Mouse (Mus musculus) heart, embryonic 16.5 days (tissue): ENCODE results near the gene Rpap1. TPM values are rescaled to one million over a fixed set of nuclear protein-coding genes. Genes with fewer than 3 reads are reported as not detected.

Source experiments
- ATAC-seq: fragments of 200-750 bp; cut with Nextera tagmentation; replicated peaks from 2 replicates; pipeline ENCODE4 v1.8.0; 2017; ENCODE audit warnings: moderate number of reproducible peaks; ENCODE audit not compliant: insufficient read depth, low FRiP score; ENCODE audit errors: extremely low read depth
- H3K27ac ChIP-seq: fragments of 300-500 bp; sonication (generic); 2 replicates; pipeline ENCODE4 v1.5.1; 2014; ENCODE audit warnings: mild to moderate bottlenecking, low read length, control low read depth, moderate library complexity
- H3K27me3 ChIP-seq: fragments of 300-500 bp; sonication (generic); 2 replicates; pipeline ENCODE4 v1.6.1; 2014; ENCODE audit warnings: low read length, mixed read lengths; ENCODE audit not compliant: control insufficient read depth, insufficient read depth
- H3K36me3 ChIP-seq: fragments of 300-500 bp; sonication (generic); 2 replicates; pipeline ENCODE4 v1.6.1; 2014; ENCODE audit not compliant: control insufficient read depth, insufficient read depth
- H3K4me1 ChIP-seq: fragments of 300-500 bp; sonication (generic); 2 replicates; pipeline ENCODE4 v1.6.1; 2014; ENCODE audit warnings: low read length, mixed read lengths; ENCODE audit not compliant: control insufficient read depth, insufficient read depth
- H3K4me2 ChIP-seq: fragments of 300-500 bp; sonication (generic); 2 replicates; pipeline ENCODE4 v1.6.1; 2014; ENCODE audit warnings: low read depth, mild to moderate bottlenecking, control low read depth, low read length
- H3K4me3 ChIP-seq: fragments of 300-500 bp; sonication (generic); 2 replicates; pipeline ENCODE4 v1.5.1; 2014; ENCODE audit warnings: mild to moderate bottlenecking, control low read depth, low read length
- H3K9ac ChIP-seq: fragments of 300-500 bp; sonication (generic); 2 replicates; pipeline ENCODE4 v1.6.1; 2014; ENCODE audit warnings: low read length, control low read depth
- H3K9me3 ChIP-seq: fragments of 300-500 bp; sonication (generic); replicated peaks from 2 replicates; pipeline ENCODE4 v1.6.1; 2016; ENCODE audit warnings: low read length; ENCODE audit not compliant: control insufficient read depth
- WGBS: fragments of 180-500 bp; shearing (Covaris S2); extraction: QIAGEN DNeasy Blood & Tissue Kit; methylation state at CpG from one replicate; pipeline ENCODE4 v1.1.7; 2014; 5-methylcytosine and 5-hydroxymethylcytosine counted together
- polyA plus RNA-seq: library from polyadenylated mRNA; unstranded; fragments of >200 nt; fragmentation: Nextera tagmentation; extraction: Ambion mirVana; gene quantifications from 2 replicates; pipeline ENCODE4 v1.2.1, GENCODE M21; 2015

The Rpap1 gene
- polyA plus RNA-seq, result 17.2 and 18.3 TPM in 2 replicates

GRCm38 (mm10) chr2:119787206-119787883 is at the start of gene Rpap1:
Rpap1 (minus strand) TSS chr2:119787537.
- H3K27me3 ChIP-seq, result no peaks in the 10 kb centered on the region
- peak within 1 kb of the TSS; percentile 71 for H3K4me2 ChIP-seq
- peaks cover 4% of the 10 kb centered on the region for H3K36me3 ChIP-seq
- peak within 1 kb of the TSS; percentile 85 for H3K27ac ChIP-seq
- peak within 1 kb of the TSS; percentile 84 for H3K4me3 ChIP-seq
- H3K4me1 ChIP-seq, result peaks cover 10% of the 10 kb centered on the region
- peak; percentile 95 for ATAC-seq
- H3K9ac ChIP-seq, result peak within 1 kb of the TSS; percentile 80
- WGBS, result under 1% methylated on average over 44 of the region's 44 CpGs
- H3K9me3 ChIP-seq, result no peaks in the 10 kb centered on the region; the same call in 1 of the 2 replicates

GRCm38 (mm10) chr2:119834231-119834630 is 46.9 kb upstream of the Rpap1 start:
- WGBS, result 86% methylated on average over 4 of the region's 4 CpGs
- no peak overlapping the region for H3K9ac ChIP-seq
- no peaks in the 10 kb centered on the region for H3K36me3 ChIP-seq
- ATAC-seq, result no peak
- H3K27me3 ChIP-seq, result no peaks in the 10 kb centered on the region
- H3K4me3 ChIP-seq, result no peak overlapping the region
- H3K27ac ChIP-seq, result no peak overlapping the region
- no peaks in the 10 kb centered on the region for H3K9me3 ChIP-seq
- no peak overlapping the region for H3K4me2 ChIP-seq
- no peaks in the 10 kb centered on the region for H3K4me1 ChIP-seq

DNA sequence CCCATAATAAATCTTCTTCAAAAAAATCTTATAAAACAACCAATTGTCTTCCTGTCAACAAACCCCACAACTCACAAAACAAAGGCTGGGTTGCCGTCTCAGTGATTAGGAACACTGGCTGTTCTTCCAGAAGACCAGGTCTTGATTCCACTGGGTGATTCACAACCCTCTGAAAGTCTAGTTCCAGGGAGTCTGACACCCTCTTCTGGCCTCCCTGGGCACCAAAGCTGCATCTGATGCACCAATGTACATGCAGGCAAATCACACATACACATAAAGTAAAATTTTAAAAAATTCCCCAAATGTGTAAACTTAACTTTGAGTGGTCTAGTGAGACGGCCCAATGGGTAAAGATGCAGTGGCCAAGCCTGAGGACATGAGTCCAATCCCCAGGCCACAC is 43.2 kb upstream of the Rpap1 start:
- 55% methylated on average over 2 of the region's 2 CpGs for WGBS
- Histone ChIP-seq H3K9ac (no peak overlapping the region), H3K4me1 (no peaks in the 10 kb centered on the region), H3K4me2 (no peak overlapping the region), H3K4me3 (no peak overlapping the region), H3K27me3 (no peaks in the 10 kb centered on the region), H3K36me3 (no peaks in the 10 kb centered on the region), H3K9me3 (no peaks in the 10 kb centered on the region), H3K27ac (no peak overlapping the region)
- no peak for ATAC-seq

GRCm38 (mm10) chr2:119821136-119821535 is 33.8 kb upstream of the Rpap1 start:
- H3K27ac ChIP-seq, result no peak overlapping the region
- no peak overlapping the region for H3K9ac ChIP-seq
- WGBS, result 86% methylated on average over 9 of the region's 9 CpGs
- no peaks in the 10 kb centered on the region for H3K9me3 ChIP-seq
- no peaks in the 10 kb centered on the region for H3K36me3 ChIP-seq
- H3K27me3 ChIP-seq, result no peaks in the 10 kb centered on the region
- H3K4me3 ChIP-seq, result no peak overlapping the region
- no peaks in the 10 kb centered on the region for H3K4me1 ChIP-seq
- H3K4me2 ChIP-seq, result no peak overlapping the region
- ATAC-seq, result no peak

GRCm38 (mm10) chr2:119818668-119819272 is 31.4 kb upstream of the Rpap1 start:
- no peaks in the 10 kb centered on the region for H3K36me3 ChIP-seq
- H3K4me3 ChIP-seq, result no peak overlapping the region
- no peak overlapping the region for H3K27ac ChIP-seq
- WGBS, result 42% methylated on average over 9 of the region's 9 CpGs
- H3K9me3 ChIP-seq, result no peaks in the 10 kb centered on the region
- peaks cover 5% of the 10 kb centered on the region; the same call in 1 of the 2 replicates for H3K4me1 ChIP-seq
- H3K27me3 ChIP-seq, result no peaks in the 10 kb centered on the region
- no peak overlapping the region for H3K9ac ChIP-seq
- no peak overlapping the region for H3K4me2 ChIP-seq
- no peak for ATAC-seq

GRCm38 (mm10) chr2:119817047-119817446 is 29.7 kb upstream of the Rpap1 start:
- H3K27ac ChIP-seq, result no peak overlapping the region
- ATAC-seq, result no peak
- no peak overlapping the region for H3K9ac ChIP-seq
- no peak overlapping the region for H3K4me3 ChIP-seq
- WGBS, result 84% methylated on average over 5 of the region's 5 CpGs
- no peaks in the 10 kb centered on the region for H3K27me3 ChIP-seq
- peaks cover 8% of the 10 kb centered on the region; the same call in 1 of the 2 replicates for H3K4me1 ChIP-seq
- H3K4me2 ChIP-seq, result no peak overlapping the region
- no peaks in the 10 kb centered on the region for H3K9me3 ChIP-seq
- no peaks in the 10 kb centered on the region for H3K36me3 ChIP-seq

DNA sequence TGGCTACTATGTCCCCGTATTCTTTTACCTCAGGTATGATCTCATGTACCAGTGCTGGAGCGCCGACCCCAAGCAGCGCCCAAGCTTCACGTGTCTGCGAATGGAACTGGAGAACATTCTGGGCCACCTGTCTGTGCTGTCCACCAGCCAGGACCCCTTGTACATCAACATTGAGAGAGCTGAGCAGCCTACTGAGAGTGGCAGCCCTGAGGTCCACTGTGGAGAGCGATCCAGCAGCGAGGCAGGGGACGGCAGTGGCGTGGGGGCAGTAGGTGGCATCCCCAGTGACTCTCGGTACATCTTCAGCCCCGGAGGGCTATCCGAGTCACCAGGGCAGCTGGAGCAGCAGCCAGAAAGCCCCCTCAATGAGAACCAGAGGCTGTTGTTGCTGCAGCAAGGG is 29.3 kb upstream of the Rpap1 start:
- WGBS, result 94% methylated on average over 13 of the region's 13 CpGs
- H3K36me3 ChIP-seq, result no peaks in the 10 kb centered on the region
- H3K4me2 ChIP-seq, result no peak overlapping the region
- no peak overlapping the region for H3K4me3 ChIP-seq
- no peak overlapping the region for H3K9ac ChIP-seq
- H3K27me3 ChIP-seq, result no peaks in the 10 kb centered on the region
- H3K4me1 ChIP-seq, result peaks cover 8% of the 10 kb centered on the region; the same call in 1 of the 2 replicates
- H3K27ac ChIP-seq, result no peak overlapping the region
- ATAC-seq, result no peak
- H3K9me3 ChIP-seq, result no peaks in the 10 kb centered on the region

DNA sequence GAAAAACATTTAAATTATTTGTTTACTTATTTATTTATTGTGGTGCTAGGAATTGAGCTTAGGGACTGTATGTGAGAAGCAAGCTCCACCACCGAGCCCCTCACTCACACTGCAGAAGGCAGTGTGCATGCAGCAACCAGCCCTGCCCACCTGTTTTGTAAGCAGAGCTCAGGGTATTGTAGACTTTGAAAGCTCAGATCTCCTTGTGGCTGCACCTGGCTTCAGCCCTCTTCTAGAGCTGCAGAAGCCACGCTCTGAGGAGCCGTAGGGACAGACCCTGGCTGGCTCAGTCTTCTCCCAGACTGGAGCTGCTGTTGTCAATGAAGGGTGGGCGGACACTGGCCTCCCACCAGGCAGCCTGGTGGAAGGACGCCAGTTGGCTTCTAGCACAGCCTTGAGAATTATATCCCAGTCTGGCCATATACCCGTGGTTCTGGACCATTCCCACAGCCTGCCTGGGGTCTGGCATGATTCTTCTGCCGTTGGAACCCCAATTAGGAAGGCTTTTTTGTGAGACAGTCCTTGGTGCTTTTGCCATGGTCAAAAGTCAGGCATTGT is 27.1 kb upstream of the Rpap1 start:
- ATAC-seq, result peak; percentile 59
- Histone ChIP-seq H3K4me2 (no peak overlapping the region), H3K36me3 (no peaks in the 10 kb centered on the region), H3K4me3 (no peak overlapping the region), H3K27me3 (no peaks in the 10 kb centered on the region), H3K27ac (no peak overlapping the region), H3K4me1 (peaks cover 8% of the 10 kb centered on the region; the same call in 1 of the 2 replicates), H3K9me3 (no peaks in the 10 kb centered on the region), H3K9ac (no peak overlapping the region)
- WGBS, result 52% methylated on average over 7 of the region's 7 CpGs

DNA sequence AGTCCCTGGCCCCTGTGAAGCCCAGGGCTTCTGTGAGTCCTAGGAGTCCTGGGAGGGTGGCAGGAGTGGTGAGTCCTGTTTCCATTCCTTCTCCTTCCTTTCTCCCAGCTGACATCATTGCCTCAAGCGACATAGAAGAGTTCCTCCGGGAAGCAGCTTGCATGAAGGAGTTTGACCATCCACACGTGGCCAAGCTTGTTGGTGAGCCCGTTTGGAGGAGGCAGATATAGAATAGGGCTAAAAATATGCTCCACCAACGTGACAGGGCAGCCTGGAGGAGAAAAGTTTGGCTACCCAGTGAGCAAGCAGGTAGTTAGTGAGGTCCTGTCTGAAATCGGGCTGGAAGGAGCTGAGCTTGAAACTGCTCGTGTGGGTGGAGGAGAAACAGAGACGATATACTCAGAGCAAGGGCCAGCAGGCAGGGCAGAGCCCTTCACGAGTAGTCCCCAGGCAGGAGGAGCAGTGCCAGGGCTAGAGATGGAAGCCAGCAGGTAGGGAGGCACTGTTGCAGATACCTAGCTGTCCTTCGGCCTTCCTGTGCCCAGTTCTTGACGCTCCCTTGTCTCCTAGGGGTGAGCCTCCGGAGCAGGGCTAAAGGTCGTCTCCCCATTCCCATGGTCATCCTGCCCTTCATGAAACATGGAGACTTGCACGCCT is 24.3 kb upstream of the Rpap1 start:
- 59% methylated on average over 14 of the region's 14 CpGs for WGBS
- no peaks in the 10 kb centered on the region for H3K9me3 ChIP-seq

More for the DNA sequence above, 24.3 kb upstream of the Rpap1 start:
- H3K4me2 ChIP-seq, result no peak overlapping the region
- no peak overlapping the region for H3K27ac ChIP-seq
- 0 out of 2 replicates have a peak overlapping the region, but pooled peaks have one; percentile 9 for H3K9ac ChIP-seq
- no peaks in the 10 kb centered on the region for H3K27me3 ChIP-seq
- no peak overlapping the region for H3K4me3 ChIP-seq
- H3K4me1 ChIP-seq, result peaks cover 14% of the 10 kb centered on the region
- no peaks in the 10 kb centered on the region for H3K36me3 ChIP-seq
- ATAC-seq, result no peak
